Comparison of ENCODE assay signal across 22 mouse cellular contexts in the genomic region with DNA sequence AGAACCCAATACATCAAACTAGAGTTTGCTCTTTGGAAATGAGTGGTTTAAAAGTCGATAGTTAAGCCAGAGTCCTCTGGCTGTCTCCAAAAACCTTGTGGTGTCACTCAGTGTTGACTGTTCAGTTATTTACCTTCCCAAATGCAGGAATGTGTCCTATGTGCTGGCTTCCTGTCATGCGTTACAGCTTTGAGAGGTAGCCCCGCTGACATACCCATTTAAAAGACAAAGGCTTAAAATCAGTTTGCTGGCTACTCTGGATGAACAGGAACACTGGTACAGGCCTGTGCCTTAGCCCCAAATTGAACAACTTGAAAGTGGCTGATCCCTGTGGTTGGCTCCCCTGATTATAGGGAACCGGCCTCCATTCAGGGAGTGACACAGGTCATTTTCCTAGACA.
"Had no signal": no experiment of that assay in that cellular context is flagged by ENCODE, and none has a peak within 500 bp of the region (broad histone marks: within the 10 kb centered on the region; RNA-seq: fewer than 3 reads in every experiment).

No protein-coding gene starts in this region.

- H3K9ac ChIP-seq: kidney, embryonic 15.5 days; liver, embryonic 15.5 days; lung, embryonic 14.5 days; midbrain, embryonic 12.5 days; midbrain, embryonic 15.5 days; neural tube, embryonic 12.5 days; neural tube, embryonic 15.5 days had no signal

- H3K4me1 ChIP-seq: kidney, embryonic 15.5 days; midbrain, embryonic 12.5 days; neural tube, embryonic 12.5 days; neural tube, embryonic 15.5 days had no signal

- H3K9me3 ChIP-seq: kidney, embryonic 15.5 days; liver, embryonic 15.5 days; midbrain, embryonic 12.5 days; midbrain, embryonic 15.5 days; neural tube, embryonic 12.5 days; neural tube, embryonic 15.5 days had no signal

- H3K4me3 ChIP-seq: kidney, embryonic 15.5 days; layer of hippocampus, adult 2 months; left cerebral cortex, adult 2 months; liver, embryonic 15.5 days; midbrain, embryonic 12.5 days; midbrain, embryonic 15.5 days; neural tube, embryonic 12.5 days; neural tube, embryonic 15.5 days had no signal

- DNase-seq: kidney, adult 8-10 months; kidney, postnatal 14 days; kidney, postnatal 4 days; layer of hippocampus, postnatal 36 days; lung, embryonic 14.5 days; right cerebral cortex, adult 18-20 months; right cerebral cortex, postnatal 14 days; right cerebral cortex, postnatal 4 days; thymus, adult 2 months; thymus, postnatal 14 days; thymus, postnatal 4 days had no signal

- ATAC-seq: lung, postnatal 0 days; midbrain, embryonic 15.5 days had no signal

- H3K36me3 ChIP-seq: midbrain, embryonic 15.5 days had no signal

- H3K27me3 ChIP-seq: kidney, embryonic 15.5 days; liver, embryonic 15.5 days; midbrain, embryonic 12.5 days; midbrain, embryonic 15.5 days; neural tube, embryonic 12.5 days; neural tube, embryonic 15.5 days had no signal

- H3K27ac ChIP-seq: kidney, embryonic 15.5 days; layer of hippocampus, adult 2 months; left cerebral cortex, adult 2 months; liver, embryonic 15.5 days; macrophage; midbrain, embryonic 12.5 days; midbrain, embryonic 15.5 days; neural tube, embryonic 12.5 days; neural tube, embryonic 15.5 days; stomach, postnatal 0 days had no signal

- H3K4me2 ChIP-seq: kidney, embryonic 15.5 days; liver, embryonic 15.5 days; lung, embryonic 14.5 days; midbrain, embryonic 12.5 days; midbrain, embryonic 15.5 days; neural tube, embryonic 12.5 days; neural tube, embryonic 15.5 days had no signal
